Mouse (Mus musculus): ENCODE measurements around the gene Dhx37. TPM values are rescaled to one million over a fixed set of nuclear protein-coding genes. Genes with fewer than 3 reads are reported as not detected.
"Not testable (repeated sequence)": the region's sequence is repeated elsewhere in the genome, so short reads cannot be mapped to it uniquely, and the experiment has no call there.

The Dhx37 gene
- polyA plus RNA-seq, 1 experiment from 2014 or later: 12.8 TPM

DNA sequence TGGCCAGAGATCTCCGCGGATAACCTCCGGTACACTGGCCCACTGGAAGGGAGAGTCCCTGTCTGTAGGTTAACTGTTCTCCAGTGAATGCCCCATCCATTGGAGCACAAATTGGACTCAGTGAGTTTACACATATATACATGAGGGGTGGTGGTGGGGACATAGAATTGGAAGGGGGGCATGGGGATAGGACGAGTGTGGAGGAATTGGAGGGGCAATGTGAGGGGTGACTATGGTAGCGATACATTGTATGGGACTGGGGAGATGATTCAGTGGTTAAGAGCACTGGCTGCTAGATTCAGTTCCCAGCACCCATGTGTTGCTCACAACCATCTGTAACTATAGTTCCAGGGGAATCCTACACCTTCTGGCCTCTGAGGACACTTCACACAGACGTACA is 30.9 kb downstream of the Dhx37 start:
- H3K9ac ChIP-seq (ENCODE audit: low read depth, low read length): no peak overlapping the region
- no peaks in the 10 kb centered on the region for H3K36me3 ChIP-seq (ENCODE audit: control insufficient read depth, insufficient read depth, low read length)
- no peak overlapping the region for H3K4me3 ChIP-seq (ENCODE audit: low read depth, low read length)
- no peak overlapping the region for H3K27ac ChIP-seq (ENCODE audit: low read length)
- H3K27me3 ChIP-seq (ENCODE audit: control insufficient read depth, insufficient read depth, low read depth, low read length): no peaks in the 10 kb centered on the region
- peaks cover 13% of the 10 kb centered on the region for H3K4me1 ChIP-seq (ENCODE audit: control insufficient read depth, insufficient read depth, low read length)
- H3K4me2 ChIP-seq (ENCODE audit: low read length): no peak overlapping the region
- 68% methylated on average over 6 of the region's 6 CpGs for WGBS
- no peak for ATAC-seq
- no peaks in the 10 kb centered on the region for H3K9me3 ChIP-seq (replicated peaks; ENCODE audit: control insufficient read depth, low read length, poor library complexity, severe bottlenecking)

DNA sequence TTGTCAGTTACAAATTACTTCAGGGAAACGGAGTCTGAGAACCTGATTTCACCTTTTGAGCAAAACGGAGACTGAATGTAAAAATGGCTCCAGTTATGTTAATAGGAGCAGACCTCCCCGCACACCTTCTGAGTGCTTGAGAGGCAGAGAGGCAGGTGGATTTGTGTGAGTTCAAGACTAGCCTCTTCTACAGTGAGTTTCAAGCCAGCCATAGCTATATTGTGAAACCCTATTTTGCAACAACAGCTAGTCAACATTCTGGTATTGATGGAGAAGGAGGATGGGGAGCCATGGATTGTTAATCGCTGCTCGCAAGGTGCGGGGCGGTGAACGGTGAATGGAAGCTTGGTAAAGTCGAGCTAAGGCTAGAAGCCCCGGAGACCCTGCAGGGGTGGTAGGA is 31.4 kb downstream of the Dhx37 start:
- WGBS: 52% methylated on average over 10 of the region's 10 CpGs
- H3K4me3 ChIP-seq (ENCODE audit: low read depth, low read length): no peak overlapping the region
- H3K4me1 ChIP-seq (ENCODE audit: control insufficient read depth, insufficient read depth, low read length): peaks cover 12% of the 10 kb centered on the region
- H3K4me2 ChIP-seq (ENCODE audit: low read length): no peak overlapping the region
- no peak for ATAC-seq
- no peaks in the 10 kb centered on the region for H3K27me3 ChIP-seq (ENCODE audit: control insufficient read depth, insufficient read depth, low read depth, low read length)
- no peak overlapping the region for H3K9ac ChIP-seq (ENCODE audit: low read depth, low read length)
- H3K27ac ChIP-seq (ENCODE audit: low read length): no peak overlapping the region
- no peaks in the 10 kb centered on the region for H3K9me3 ChIP-seq (replicated peaks; ENCODE audit: control insufficient read depth, low read length, poor library complexity, severe bottlenecking)
- H3K36me3 ChIP-seq (ENCODE audit: control insufficient read depth, insufficient read depth, low read length): no peaks in the 10 kb centered on the region

DNA sequence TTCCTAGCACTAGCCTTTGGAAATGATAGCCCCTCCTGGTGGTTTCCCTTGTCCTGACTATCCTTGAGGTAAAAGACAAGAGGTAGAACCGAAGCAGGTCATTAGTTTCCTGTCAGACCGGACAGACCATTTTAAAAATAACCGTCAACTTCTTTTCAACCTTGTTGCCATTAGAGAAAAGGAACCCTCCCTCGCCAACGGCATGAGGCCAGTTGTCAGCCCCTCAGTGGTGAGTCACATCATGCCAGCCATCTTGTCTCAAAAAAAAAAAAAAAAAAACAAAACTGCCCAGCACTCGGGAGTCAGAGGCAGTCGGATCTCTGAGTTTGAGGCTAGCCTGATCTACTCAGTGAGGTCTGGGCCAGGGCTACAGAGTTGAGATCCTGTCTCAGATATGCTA is 33.0 kb downstream of the Dhx37 start:
- Histone ChIP-seq H3K9ac (ENCODE audit: low read depth, low read length) (no peak overlapping the region), H3K36me3 (ENCODE audit: control insufficient read depth, insufficient read depth, low read length) (no peaks in the 10 kb centered on the region), H3K27me3 (ENCODE audit: control insufficient read depth, insufficient read depth, low read depth, low read length) (no peaks in the 10 kb centered on the region), H3K9me3 (replicated peaks; ENCODE audit: control insufficient read depth, low read length, poor library complexity, severe bottlenecking) (no peaks in the 10 kb centered on the region), H3K4me2 (ENCODE audit: low read length) (no peak overlapping the region), H3K4me3 (ENCODE audit: low read depth, low read length) (no peak overlapping the region), H3K27ac (ENCODE audit: low read length) (no peak overlapping the region), H3K4me1 (ENCODE audit: control insufficient read depth, insufficient read depth, low read length) (peaks cover 2% of the 10 kb centered on the region; the same call in 1 of the 2 replicates)
- no peak for ATAC-seq
- 72% methylated on average over 7 of the region's 7 CpGs for WGBS

DNA sequence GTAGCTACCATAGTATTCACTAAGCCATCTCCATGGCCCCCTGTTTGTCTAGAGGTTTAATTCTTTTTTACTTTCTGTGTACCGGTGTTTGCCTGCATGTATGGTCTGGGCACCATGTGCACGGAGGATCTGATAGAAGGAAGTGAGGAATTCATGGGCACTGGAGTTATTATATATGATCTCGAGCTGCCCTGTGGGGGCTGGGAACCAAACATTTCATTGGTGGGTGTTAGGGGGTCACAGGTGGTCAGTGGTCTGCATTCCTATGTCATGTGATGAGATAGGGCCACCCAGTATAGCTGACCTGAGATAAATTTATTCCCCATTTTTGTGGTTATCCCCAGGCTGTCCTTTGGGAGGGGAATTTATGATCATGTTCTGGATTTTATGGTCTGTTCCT is 38.9 kb downstream of the Dhx37 start:
- no peak overlapping the region for H3K4me3 ChIP-seq (ENCODE audit: low read depth, low read length)
- no peaks in the 10 kb centered on the region for H3K36me3 ChIP-seq (ENCODE audit: control insufficient read depth, insufficient read depth, low read length)
- no peak; the same call in 1 of the 2 replicates for ATAC-seq
- peaks cover 33% of the 10 kb centered on the region for H3K4me1 ChIP-seq (ENCODE audit: control insufficient read depth, insufficient read depth, low read length)
- no peaks in the 10 kb centered on the region for H3K9me3 ChIP-seq (replicated peaks; ENCODE audit: control insufficient read depth, low read length, poor library complexity, severe bottlenecking)
- peak overlapping the region; percentile 100 for H3K27ac ChIP-seq (ENCODE audit: low read length)
- no peak overlapping the region for H3K9ac ChIP-seq (ENCODE audit: low read depth, low read length)
- no peaks in the 10 kb centered on the region for H3K27me3 ChIP-seq (ENCODE audit: control insufficient read depth, insufficient read depth, low read depth, low read length)
- 42% methylated on average over 3 of the region's 3 CpGs for WGBS
- H3K4me2 ChIP-seq (ENCODE audit: low read length): 0 out of 2 replicates have a peak overlapping the region, but pooled peaks have one; percentile 70

DNA sequence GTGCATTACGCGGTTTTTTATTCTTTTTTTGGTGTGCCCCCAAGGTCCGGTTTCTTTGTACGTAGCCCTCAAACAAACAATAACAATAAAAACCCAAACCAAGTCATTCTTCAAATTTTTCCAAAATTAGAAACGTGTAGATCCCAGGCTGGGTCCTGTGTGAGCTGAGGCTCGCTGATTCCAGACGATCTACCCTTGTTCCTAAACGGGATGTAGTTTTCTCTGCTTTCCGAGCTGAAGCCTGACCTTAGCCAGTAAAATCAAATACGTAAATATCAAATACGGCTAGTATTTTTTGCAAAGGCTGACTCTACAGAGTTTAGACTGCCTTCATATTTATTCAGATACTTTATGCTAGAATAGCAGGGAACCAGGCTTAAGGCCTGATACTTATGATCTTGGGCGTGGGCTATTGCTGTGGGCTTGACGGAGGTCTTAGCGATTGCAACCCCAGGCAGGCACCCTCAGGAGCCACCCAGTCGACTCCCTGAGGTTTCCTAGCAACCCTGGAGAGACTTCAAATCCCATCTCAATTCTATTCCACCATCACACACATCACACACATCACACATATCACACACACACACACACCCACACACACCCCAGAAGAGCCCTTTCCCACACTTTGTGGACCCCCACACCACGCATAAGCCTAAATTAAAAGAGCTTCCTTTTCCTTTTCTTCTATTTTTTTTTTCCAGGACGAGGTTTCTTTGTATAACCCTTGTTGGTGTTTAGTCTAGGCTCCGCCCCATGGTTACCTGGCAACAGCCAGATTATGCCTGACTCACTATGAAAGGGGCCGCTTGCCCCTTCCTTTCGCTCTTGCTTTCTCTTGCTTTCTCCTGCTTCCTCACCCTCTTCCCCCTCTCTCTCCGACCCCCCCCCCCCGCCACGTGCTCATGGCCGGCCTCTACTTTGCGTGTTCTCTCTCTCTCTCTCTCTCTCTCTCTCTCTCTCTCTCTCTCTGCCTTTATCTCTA is 40.0 kb downstream of the Dhx37 start:
- Histone ChIP-seq H3K27me3 (ENCODE audit: control insufficient read depth, insufficient read depth, low read depth, low read length) (no peaks in the 10 kb centered on the region), H3K4me2 (ENCODE audit: low read length) (peak overlapping the region; percentile 70), H3K4me1 (ENCODE audit: control insufficient read depth, insufficient read depth, low read length) (peaks cover 33% of the 10 kb centered on the region), H3K27ac (ENCODE audit: low read length) (peak overlapping the region; percentile 100), H3K9ac (ENCODE audit: low read depth, low read length) (peak overlapping the region; percentile 69), H3K9me3 (replicated peaks; ENCODE audit: control insufficient read depth, low read length, poor library complexity, severe bottlenecking) (no peaks in the 10 kb centered on the region), H3K4me3 (ENCODE audit: low read depth, low read length) (peak overlapping the region; percentile 35), H3K36me3 (ENCODE audit: control insufficient read depth, insufficient read depth, low read length) (no peaks in the 10 kb centered on the region)
- WGBS: 5% methylated on average over 21 of the region's 25 CpGs
- peak; percentile 73 for ATAC-seq

DNA sequence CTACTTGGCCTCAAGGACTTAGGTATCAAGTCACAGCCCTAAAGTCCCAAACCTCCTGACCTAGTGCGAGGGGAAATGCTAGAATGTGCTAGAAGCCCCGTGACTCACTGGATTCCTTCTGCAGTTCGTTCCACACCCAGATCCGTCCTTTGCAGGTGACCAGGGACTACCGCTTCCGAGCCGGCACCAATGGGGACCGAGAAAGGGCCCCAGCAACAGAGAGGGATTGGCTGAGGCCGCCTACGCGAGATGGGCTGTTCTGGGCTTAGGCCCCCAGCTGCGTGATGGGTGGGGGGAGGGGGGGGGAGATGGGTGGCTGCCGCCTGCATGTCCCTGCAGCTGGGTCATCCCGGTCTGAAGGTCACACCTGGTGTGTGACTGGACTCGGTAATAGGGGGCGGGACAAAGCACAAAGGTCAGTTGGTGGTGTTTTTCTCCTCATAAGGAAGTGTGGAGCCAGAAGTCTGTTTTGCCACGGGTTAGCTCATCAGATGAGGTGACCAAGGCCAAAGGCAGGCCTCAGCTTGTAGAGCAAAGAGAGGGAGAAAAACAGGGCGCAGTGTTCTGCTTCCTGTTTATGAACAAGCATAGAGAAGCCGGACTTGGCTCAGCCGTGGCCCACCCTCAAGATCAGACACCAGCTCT is 40.8 kb downstream of the Dhx37 start:
- Histone ChIP-seq H3K9ac (ENCODE audit: low read depth, low read length) (peak overlapping the region; percentile 69), H3K9me3 (replicated peaks; ENCODE audit: control insufficient read depth, low read length, poor library complexity, severe bottlenecking) (no peaks in the 10 kb centered on the region), H3K27me3 (ENCODE audit: control insufficient read depth, insufficient read depth, low read depth, low read length) (no peaks in the 10 kb centered on the region), H3K27ac (ENCODE audit: low read length) (peak overlapping the region; percentile 100), H3K36me3 (ENCODE audit: control insufficient read depth, insufficient read depth, low read length) (no peaks in the 10 kb centered on the region), H3K4me2 (ENCODE audit: low read length) (peak overlapping the region; percentile 70), H3K4me1 (ENCODE audit: control insufficient read depth, insufficient read depth, low read length) (peaks cover 38% of the 10 kb centered on the region), H3K4me3 (ENCODE audit: low read depth, low read length) (peak overlapping the region; percentile 35)
- WGBS: 0% methylated on average over 20 of the region's 20 CpGs
- ATAC-seq: peak; percentile 86

DNA sequence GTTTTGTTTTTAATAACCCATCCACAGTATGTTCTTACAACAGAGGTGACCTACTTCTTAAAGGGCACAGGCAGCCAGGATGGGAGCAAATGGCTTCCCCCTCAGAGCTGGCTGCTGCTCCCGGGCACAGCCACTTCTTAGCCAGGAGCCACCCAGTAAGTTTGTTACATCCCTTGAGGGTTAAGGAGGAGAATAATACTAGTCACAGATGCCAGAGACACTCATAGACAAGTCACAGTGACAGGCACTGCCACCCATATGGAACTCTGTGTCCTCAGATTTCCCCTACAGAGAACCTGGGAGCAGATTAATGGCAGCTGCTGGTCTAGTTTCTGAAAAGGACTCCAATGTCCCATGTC is 41.3 kb downstream of the Dhx37 start:
- Histone ChIP-seq H3K36me3 (ENCODE audit: control insufficient read depth, insufficient read depth, low read length) (no peaks in the 10 kb centered on the region), H3K4me1 (ENCODE audit: control insufficient read depth, insufficient read depth, low read length) (peaks cover 39% of the 10 kb centered on the region), H3K27ac (ENCODE audit: low read length) (peak overlapping the region; percentile 100), H3K4me3 (ENCODE audit: low read depth, low read length) (no peak overlapping the region), H3K9ac (ENCODE audit: low read depth, low read length) (peak overlapping the region; percentile 56), H3K9me3 (replicated peaks; ENCODE audit: control insufficient read depth, low read length, poor library complexity, severe bottlenecking) (no peaks in the 10 kb centered on the region), H3K4me2 (ENCODE audit: low read length) (peak overlapping the region; percentile 70), H3K27me3 (ENCODE audit: control insufficient read depth, insufficient read depth, low read depth, low read length) (no peaks in the 10 kb centered on the region)
- WGBS: 28% methylated on average over 1 of the region's 1 CpGs
- ATAC-seq: no peak; the same call in 1 of the 2 replicates

DNA sequence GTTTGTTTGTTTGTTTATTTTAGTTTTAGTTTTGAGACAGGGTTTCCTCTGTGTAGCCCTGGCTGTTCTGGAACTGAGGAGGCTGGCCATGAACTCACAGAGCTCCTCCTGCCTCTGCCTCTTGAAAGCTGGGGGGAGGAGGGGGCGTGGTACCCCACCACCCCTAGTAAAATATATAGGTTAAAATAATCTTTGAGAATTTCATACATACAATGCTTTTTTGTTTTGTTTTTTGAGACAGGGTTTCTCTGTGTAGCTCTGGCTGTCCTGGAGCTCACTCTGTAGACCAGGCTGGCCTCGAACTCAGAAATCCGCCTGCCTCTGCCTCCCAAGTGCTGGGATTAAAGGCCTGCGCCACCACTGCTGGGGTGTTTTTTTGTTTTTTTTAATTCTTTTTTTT is 41.7 kb downstream of the Dhx37 start:
- Histone ChIP-seq H3K4me1 (ENCODE audit: control insufficient read depth, insufficient read depth, low read length) (peaks cover 39% of the 10 kb centered on the region), H3K27ac (ENCODE audit: low read length) (peak overlapping the region; percentile 100)
- not testable (repeated sequence) for H3K36me3 ChIP-seq (ENCODE audit: control insufficient read depth, insufficient read depth, low read length); ATAC-seq; H3K9ac ChIP-seq (ENCODE audit: low read depth, low read length); H3K27me3 ChIP-seq (ENCODE audit: control insufficient read depth, insufficient read depth, low read depth, low read length); H3K4me3 ChIP-seq (ENCODE audit: low read depth, low read length); H3K9me3 ChIP-seq (replicated peaks; ENCODE audit: control insufficient read depth, low read length, poor library complexity, severe bottlenecking); H3K4me2 ChIP-seq (ENCODE audit: low read length)
- WGBS: 95% methylated on average over 4 of the region's 4 CpGs

DNA sequence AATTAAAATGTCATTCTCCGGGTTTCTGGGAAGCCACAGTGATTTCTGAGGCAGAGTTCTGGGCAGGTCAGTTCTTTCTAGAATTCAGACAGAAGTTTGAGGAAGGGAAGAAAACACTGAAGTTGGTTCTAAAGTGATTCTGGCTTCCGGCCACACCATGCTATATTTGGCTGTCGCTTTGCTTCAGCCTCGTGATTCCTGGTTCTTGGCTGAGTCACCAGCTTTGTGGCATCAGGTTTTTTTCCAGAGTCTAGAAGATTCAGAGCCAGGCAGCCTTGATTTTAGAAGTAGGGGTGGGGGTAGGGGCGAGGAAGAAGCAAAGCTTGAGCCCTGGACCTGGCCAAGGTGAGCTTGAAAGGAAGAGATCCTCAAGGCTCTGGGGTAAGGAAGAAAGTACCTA is 42.3 kb downstream of the Dhx37 start:
- Histone ChIP-seq H3K27me3 (ENCODE audit: control insufficient read depth, insufficient read depth, low read depth, low read length) (no peaks in the 10 kb centered on the region), H3K9ac (ENCODE audit: low read depth, low read length) (no peak overlapping the region), H3K36me3 (ENCODE audit: control insufficient read depth, insufficient read depth, low read length) (no peaks in the 10 kb centered on the region), H3K9me3 (replicated peaks; ENCODE audit: control insufficient read depth, low read length, poor library complexity, severe bottlenecking) (no peaks in the 10 kb centered on the region), H3K4me2 (ENCODE audit: low read length) (no peak overlapping the region), H3K4me3 (ENCODE audit: low read depth, low read length) (no peak overlapping the region), H3K4me1 (ENCODE audit: control insufficient read depth, insufficient read depth, low read length) (peaks cover 39% of the 10 kb centered on the region), H3K27ac (ENCODE audit: low read length) (no peak overlapping the region; the same call in 1 of the 2 replicates)
- WGBS: 91% methylated on average over 5 of the region's 5 CpGs
- no peak for ATAC-seq
